Mouse (Mus musculus): ENCODE data around the gene Glcci1. TPM values are rescaled to one million over a fixed set of nuclear protein-coding genes. Genes with fewer than 3 reads are reported as not detected.

Glcci1 gene
- polyA plus RNA-seq, 1 experiment, result 4.1 TPM

DNA sequence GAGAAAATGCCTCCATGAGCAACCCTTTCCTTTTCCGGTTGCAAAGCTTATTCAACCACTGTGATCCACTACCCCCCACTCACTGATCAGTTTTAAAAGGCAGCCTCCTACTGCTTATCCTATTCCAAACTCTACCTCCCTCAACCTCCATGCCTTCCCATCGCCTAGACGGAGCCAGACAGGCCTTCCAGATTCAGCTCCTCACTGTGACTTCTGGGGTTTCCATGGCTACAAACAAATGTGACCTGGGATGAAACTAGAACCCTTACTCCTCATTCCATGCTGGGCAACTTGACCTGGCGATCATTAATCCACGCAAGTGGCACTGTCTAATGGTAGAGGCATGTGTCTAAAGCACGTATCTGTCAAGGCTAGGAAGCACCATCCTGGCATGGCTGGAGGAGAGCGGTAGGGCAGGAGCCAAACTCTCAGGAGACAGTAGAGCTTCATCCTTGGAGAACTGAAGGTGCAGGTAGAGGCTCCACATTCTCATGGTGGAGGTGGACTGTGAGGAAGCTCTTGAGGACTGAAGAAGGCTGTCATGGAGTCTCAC is 119.4 kb downstream of the Glcci1 start:
- Histone ChIP-seq H3K36me3 (ENCODE audit: control insufficient read depth, insufficient read depth, low read length, poor library complexity, severe bottlenecking) (no peaks in the 10 kb centered on the region), H3K27me3 (ENCODE audit: control insufficient read depth, insufficient read depth, low read length, poor library complexity, severe bottlenecking) (no peaks in the 10 kb centered on the region), H3K9me3 (replicated peaks; ENCODE audit: control insufficient read depth, insufficient read depth, low read length, poor library complexity, severe bottlenecking) (no peaks in the 10 kb centered on the region), H3K4me1 (ENCODE audit: control insufficient read depth, insufficient read depth, low read length) (no peaks in the 10 kb centered on the region), H3K4me3 (ENCODE audit: low read depth, low read length) (no peak overlapping the region), H3K9ac (ENCODE audit: low read depth, poor library complexity, severe bottlenecking) (no peak overlapping the region), H3K27ac (ENCODE audit: insufficient read depth, low read length) (no peak overlapping the region)
- no peak for TF ChIP-seq EP300 (IDR thresholded peaks at IDR 0.05; ENCODE audit: insufficient read depth, low read depth, low read length)
- no peak for TF ChIP-seq CTCF (IDR thresholded peaks at IDR 0.05; ENCODE audit: low read depth, low read length)
- no peak for TF ChIP-seq POLR2A (IDR thresholded peaks at IDR 0.05; ENCODE audit: insufficient read depth, low read length)

DNA sequence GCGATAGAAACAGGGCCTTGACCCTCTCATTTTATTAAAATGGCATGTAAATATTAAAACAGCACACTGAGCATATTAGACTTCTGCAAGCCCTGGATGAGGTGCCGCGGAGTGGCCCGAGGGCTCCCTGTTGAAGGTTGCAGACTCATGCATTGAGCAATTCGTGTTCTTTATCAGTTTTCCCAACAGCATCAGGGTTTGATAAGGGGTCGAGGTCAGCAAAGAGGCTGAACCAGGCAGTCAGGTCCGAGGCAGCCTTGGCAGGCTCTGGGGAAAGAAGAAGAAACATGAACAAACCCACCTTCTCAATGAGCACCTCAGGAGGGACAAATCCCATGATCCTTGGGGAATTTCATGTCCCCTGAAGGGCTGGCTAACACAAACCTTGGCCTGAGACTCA is 121.1 kb downstream of the Glcci1 start:
- Histone ChIP-seq H3K4me3 (ENCODE audit: low read depth, low read length) (no peak overlapping the region), H3K4me1 (ENCODE audit: control insufficient read depth, insufficient read depth, low read length) (no peaks in the 10 kb centered on the region), H3K36me3 (ENCODE audit: control insufficient read depth, insufficient read depth, low read length, poor library complexity, severe bottlenecking) (no peaks in the 10 kb centered on the region), H3K27me3 (ENCODE audit: control insufficient read depth, insufficient read depth, low read length, poor library complexity, severe bottlenecking) (no peaks in the 10 kb centered on the region), H3K27ac (ENCODE audit: insufficient read depth, low read length) (no peak overlapping the region), H3K9me3 (replicated peaks; ENCODE audit: control insufficient read depth, insufficient read depth, low read length, poor library complexity, severe bottlenecking) (no peaks in the 10 kb centered on the region), H3K9ac (ENCODE audit: low read depth, poor library complexity, severe bottlenecking) (no peak overlapping the region)
- TF ChIP-seq POLR2A (IDR thresholded peaks at IDR 0.05; ENCODE audit: insufficient read depth, low read length), result no peak

DNA sequence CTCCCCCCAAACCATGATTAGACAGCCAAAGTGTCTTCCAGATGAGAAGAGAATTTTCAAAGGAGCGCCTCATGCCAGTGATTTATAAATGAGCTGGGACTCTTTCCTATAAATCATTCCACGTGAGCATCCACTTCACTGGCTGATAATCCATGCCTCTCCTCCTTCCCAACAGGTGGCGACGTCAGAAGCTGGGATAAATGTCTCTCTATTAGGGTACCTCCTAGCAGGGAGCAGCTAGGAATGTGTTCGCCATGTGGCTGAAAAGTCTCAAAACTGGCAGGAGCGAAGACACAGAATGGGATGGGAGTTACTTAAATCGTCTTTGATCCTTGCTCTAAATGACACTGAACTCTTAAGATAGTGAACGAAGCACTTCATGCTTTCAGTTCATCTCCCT is 122.0 kb downstream of the Glcci1 start:
- Histone ChIP-seq H3K9me3 (replicated peaks; ENCODE audit: control insufficient read depth, insufficient read depth, low read length, poor library complexity, severe bottlenecking) (no peaks in the 10 kb centered on the region), H3K36me3 (ENCODE audit: control insufficient read depth, insufficient read depth, low read length, poor library complexity, severe bottlenecking) (no peaks in the 10 kb centered on the region), H3K4me1 (ENCODE audit: control insufficient read depth, insufficient read depth, low read length) (no peaks in the 10 kb centered on the region), H3K27me3 (ENCODE audit: control insufficient read depth, insufficient read depth, low read length, poor library complexity, severe bottlenecking) (no peaks in the 10 kb centered on the region), H3K27ac (ENCODE audit: insufficient read depth, low read length) (no peak overlapping the region), H3K4me3 (ENCODE audit: low read depth, low read length) (no peak overlapping the region), H3K9ac (ENCODE audit: low read depth, poor library complexity, severe bottlenecking) (no peak overlapping the region)
- no peak for TF ChIP-seq CTCF (IDR thresholded peaks at IDR 0.05; ENCODE audit: low read depth, low read length)
- TF ChIP-seq POLR2A (IDR thresholded peaks at IDR 0.05; ENCODE audit: insufficient read depth, low read length), result no peak

DNA sequence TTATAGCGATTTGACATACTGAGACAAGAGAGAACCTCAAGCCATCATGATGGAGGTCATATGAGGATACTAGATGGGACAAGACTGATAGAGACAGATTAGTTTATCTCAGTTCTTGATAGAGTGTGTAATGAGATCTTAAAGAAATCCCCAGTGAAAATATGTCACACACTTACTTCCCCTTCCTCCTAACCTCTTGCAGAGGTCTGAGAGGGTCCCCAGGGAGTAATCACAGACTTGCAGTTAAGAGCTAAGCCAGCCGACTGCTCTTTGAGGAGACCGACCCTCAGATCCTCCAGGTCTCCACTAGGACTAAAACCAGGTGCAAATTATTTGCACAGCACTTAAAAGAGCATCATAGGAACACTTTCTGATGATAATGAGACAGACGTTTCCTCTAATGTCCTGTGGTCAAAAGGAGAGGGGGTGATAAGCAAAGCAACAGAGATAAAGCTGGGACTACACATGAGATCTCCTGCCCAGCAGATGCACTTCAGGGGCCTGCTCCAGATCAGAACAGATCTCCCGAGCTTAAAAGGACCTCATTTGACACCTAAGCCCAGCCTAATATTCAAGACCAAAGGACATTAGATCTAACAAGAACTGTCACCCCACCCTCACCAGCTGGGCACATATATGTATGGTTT is 122.7 kb downstream of the Glcci1 start:
- TF ChIP-seq CTCF (IDR thresholded peaks at IDR 0.05; ENCODE audit: low read depth, low read length) (no peak), EP300 (IDR thresholded peaks at IDR 0.05; ENCODE audit: insufficient read depth, low read depth, low read length) (no peak), POLR2A (IDR thresholded peaks at IDR 0.05; ENCODE audit: insufficient read depth, low read length) (no peak)
- Histone ChIP-seq H3K4me1 (ENCODE audit: control insufficient read depth, insufficient read depth, low read length) (no peaks in the 10 kb centered on the region), H3K4me3 (ENCODE audit: low read depth, low read length) (no peak overlapping the region), H3K36me3 (ENCODE audit: control insufficient read depth, insufficient read depth, low read length, poor library complexity, severe bottlenecking) (no peaks in the 10 kb centered on the region), H3K27ac (ENCODE audit: insufficient read depth, low read length) (no peak overlapping the region), H3K27me3 (ENCODE audit: control insufficient read depth, insufficient read depth, low read length, poor library complexity, severe bottlenecking) (no peaks in the 10 kb centered on the region), H3K9me3 (replicated peaks; ENCODE audit: control insufficient read depth, insufficient read depth, low read length, poor library complexity, severe bottlenecking) (no peaks in the 10 kb centered on the region), H3K9ac (ENCODE audit: low read depth, poor library complexity, severe bottlenecking) (no peak overlapping the region)

DNA sequence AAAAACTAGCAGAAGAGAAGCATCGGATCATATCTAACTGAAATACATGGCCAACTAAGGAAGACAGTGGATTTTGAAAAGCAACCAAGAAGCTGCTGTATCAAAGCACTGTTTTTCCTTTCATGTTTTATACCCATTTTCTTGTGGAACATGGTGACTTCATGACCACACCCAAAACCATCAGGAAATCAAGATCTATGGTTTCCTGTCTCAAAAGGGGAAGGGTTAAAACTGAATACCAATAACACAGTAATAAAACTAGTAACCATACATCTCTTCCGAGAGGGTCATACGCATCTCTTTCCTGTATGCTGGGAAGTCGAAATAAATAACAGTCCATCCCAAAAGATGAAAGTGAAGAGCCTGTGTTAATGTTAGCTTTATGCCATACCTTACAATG is 123.3 kb downstream of the Glcci1 start:
- no peak for TF ChIP-seq CTCF (IDR thresholded peaks at IDR 0.05; ENCODE audit: low read depth, low read length)
- TF ChIP-seq POLR2A (IDR thresholded peaks at IDR 0.05; ENCODE audit: insufficient read depth, low read length), result no peak
- no peak for TF ChIP-seq EP300 (IDR thresholded peaks at IDR 0.05; ENCODE audit: insufficient read depth, low read depth, low read length)
- Histone ChIP-seq H3K4me1 (ENCODE audit: control insufficient read depth, insufficient read depth, low read length) (no peaks in the 10 kb centered on the region), H3K4me3 (ENCODE audit: low read depth, low read length) (no peak overlapping the region), H3K36me3 (ENCODE audit: control insufficient read depth, insufficient read depth, low read length, poor library complexity, severe bottlenecking) (no peaks in the 10 kb centered on the region), H3K27ac (ENCODE audit: insufficient read depth, low read length) (no peak overlapping the region), H3K27me3 (ENCODE audit: control insufficient read depth, insufficient read depth, low read length, poor library complexity, severe bottlenecking) (no peaks in the 10 kb centered on the region), H3K9ac (ENCODE audit: low read depth, poor library complexity, severe bottlenecking) (no peak overlapping the region), H3K9me3 (replicated peaks; ENCODE audit: control insufficient read depth, insufficient read depth, low read length, poor library complexity, severe bottlenecking) (no peaks in the 10 kb centered on the region)

DNA sequence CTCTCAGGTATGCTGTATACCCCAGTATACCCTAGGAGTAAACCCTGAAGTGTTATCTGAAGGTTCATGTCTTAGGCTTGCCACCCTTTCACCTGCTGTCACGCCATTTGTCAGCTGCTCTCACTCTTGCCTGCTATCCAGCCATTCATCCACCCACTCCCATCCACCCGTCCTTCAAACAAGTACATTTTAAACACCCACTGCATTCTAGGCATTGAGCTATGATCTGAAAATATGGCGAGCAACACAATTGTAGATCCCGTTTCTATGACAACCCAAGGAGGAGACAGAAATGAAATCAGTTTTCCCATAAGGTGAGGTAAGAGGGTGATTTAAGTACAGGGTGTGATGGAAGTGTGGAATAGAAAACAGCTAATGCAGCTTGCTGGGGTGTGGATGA is 128.7 kb downstream of the Glcci1 start:
- Histone ChIP-seq H3K27ac (ENCODE audit: insufficient read depth, low read length) (no peak overlapping the region), H3K4me1 (ENCODE audit: control insufficient read depth, insufficient read depth, low read length) (no peaks in the 10 kb centered on the region), H3K9me3 (replicated peaks; ENCODE audit: control insufficient read depth, insufficient read depth, low read length, poor library complexity, severe bottlenecking) (no peaks in the 10 kb centered on the region), H3K4me3 (ENCODE audit: low read depth, low read length) (no peak overlapping the region), H3K36me3 (ENCODE audit: control insufficient read depth, insufficient read depth, low read length, poor library complexity, severe bottlenecking) (no peaks in the 10 kb centered on the region), H3K9ac (ENCODE audit: low read depth, poor library complexity, severe bottlenecking) (no peak overlapping the region), H3K27me3 (ENCODE audit: control insufficient read depth, insufficient read depth, low read length, poor library complexity, severe bottlenecking) (no peaks in the 10 kb centered on the region)
- no peak for TF ChIP-seq POLR2A (IDR thresholded peaks at IDR 0.05; ENCODE audit: insufficient read depth, low read length)
- TF ChIP-seq CTCF (IDR thresholded peaks at IDR 0.05; ENCODE audit: low read depth, low read length), result no peak
- no peak for TF ChIP-seq EP300 (IDR thresholded peaks at IDR 0.05; ENCODE audit: insufficient read depth, low read depth, low read length)

All from ES-Bruce4 (cell line).